Mouse (Mus musculus) lung, embryonic 16.5 days (tissue): Measurements from ENCODE around the gene Anxa2. TPM values are rescaled to one million over a fixed set of nuclear protein-coding genes. Genes with fewer than 3 reads are reported as not detected.

Experiments used
- ATAC-seq: fragments of 200-750 bp; cut with Nextera tagmentation; 2 replicates; pipeline ENCODE4 v1.8.0; 2017; ENCODE audit warnings: low read depth, mild to moderate bottlenecking, moderate library complexity
- H3K27ac ChIP-seq: fragments of 300-500 bp; sonication (generic); 2 replicates; pipeline ENCODE4 v1.5.1; 2014; ENCODE audit warnings: mild to moderate bottlenecking, control low read depth, low read length
- H3K27me3 ChIP-seq: fragments of 300-500 bp; sonication (generic); 2 replicates; pipeline ENCODE4 v1.6.1; 2014; ENCODE audit warnings: low read depth, low read length, mixed read lengths; ENCODE audit not compliant: control insufficient read depth, insufficient read depth
- H3K36me3 ChIP-seq: fragments of 300-500 bp; sonication (generic); 2 replicates; pipeline ENCODE4 v1.6.1; 2014; ENCODE audit warnings: low read length; ENCODE audit not compliant: control insufficient read depth, insufficient read depth
- H3K4me1 ChIP-seq: fragments of 300-500 bp; sonication (generic); replicated peaks from 2 replicates; pipeline ENCODE4 v1.6.1; 2014; ENCODE audit warnings: low read length, mixed read lengths; ENCODE audit not compliant: control insufficient read depth, insufficient read depth
- H3K4me2 ChIP-seq: fragments of 300-500 bp; sonication (generic); 2 replicates; pipeline ENCODE4 v1.6.1; 2014; ENCODE audit warnings: low read depth, low read length, control low read depth
- H3K4me3 ChIP-seq: fragments of 300-500 bp; sonication (generic); 2 replicates; pipeline ENCODE4 v1.5.1; 2014; ENCODE audit warnings: mild to moderate bottlenecking, low read length, control low read depth
- H3K9ac ChIP-seq: fragments of 300-500 bp; sonication (generic); 2 replicates; pipeline ENCODE4 v1.6.1; 2014; ENCODE audit warnings: low read length, control low read depth
- H3K9me3 ChIP-seq: fragments of 300-500 bp; sonication (generic); 2 replicates; pipeline ENCODE4 v1.6.1; 2016; ENCODE audit warnings: low read length; ENCODE audit not compliant: control insufficient read depth
- WGBS: fragments of 180-500 bp; shearing (Covaris S2); extraction: QIAGEN DNeasy Blood & Tissue Kit; methylation state at CpG from one replicate; pipeline ENCODE4 v1.1.7; 2014; 5-methylcytosine and 5-hydroxymethylcytosine counted together
- polyA plus RNA-seq: library from polyadenylated mRNA; unstranded; fragments of >200 nt; fragmentation: Nextera tagmentation; extraction: Ambion mirVana; gene quantifications from 2 replicates; pipeline ENCODE4 v1.2.1, GENCODE M21; 2015

Anxa2 gene
- polyA plus RNA-seq, 1 experiment from 2014 or later: 973 TPM

GRCm38 (mm10) chr9:69443203-69443602, 10.2 kb upstream of the Anxa2 start:
- Histone ChIP-seq H3K4me1 (peaks cover 25% of the 10 kb centered on the region), H3K36me3 (no peaks in the 10 kb centered on the region), H3K9ac (no peak overlapping the region), H3K27me3 (no peaks in the 10 kb centered on the region), H3K4me2 (no peak overlapping the region), H3K27ac (peak overlapping the region; percentile 15; the same call in 1 of the 2 replicates), H3K4me3 (no peak overlapping the region), H3K9me3 (no peaks in the 10 kb centered on the region)
- 28% methylated on average over 3 of the region's 3 CpGs for WGBS
- no peak for ATAC-seq

DNA sequence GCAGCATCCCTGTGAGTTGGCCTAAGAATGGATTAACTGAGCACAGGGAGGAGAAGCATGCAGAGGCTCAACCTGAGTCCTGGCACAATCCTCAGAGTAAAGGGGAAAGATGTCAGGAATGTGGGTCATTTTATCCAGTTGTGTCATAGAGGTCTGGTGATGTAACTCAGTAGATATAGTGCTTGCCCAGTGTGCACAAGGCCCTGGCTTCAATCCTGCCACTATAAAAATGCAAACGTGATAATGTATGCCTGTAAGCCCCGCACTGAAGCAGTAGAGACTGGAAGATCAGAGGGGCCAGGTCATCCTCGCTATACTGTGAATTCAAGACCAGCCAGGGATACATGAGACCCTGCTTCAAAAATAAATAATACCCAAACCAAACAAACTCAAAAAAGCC, 4.6 kb upstream of the Anxa2 start:
- WGBS: 52% methylated on average over 3 of the region's 3 CpGs

DNA sequence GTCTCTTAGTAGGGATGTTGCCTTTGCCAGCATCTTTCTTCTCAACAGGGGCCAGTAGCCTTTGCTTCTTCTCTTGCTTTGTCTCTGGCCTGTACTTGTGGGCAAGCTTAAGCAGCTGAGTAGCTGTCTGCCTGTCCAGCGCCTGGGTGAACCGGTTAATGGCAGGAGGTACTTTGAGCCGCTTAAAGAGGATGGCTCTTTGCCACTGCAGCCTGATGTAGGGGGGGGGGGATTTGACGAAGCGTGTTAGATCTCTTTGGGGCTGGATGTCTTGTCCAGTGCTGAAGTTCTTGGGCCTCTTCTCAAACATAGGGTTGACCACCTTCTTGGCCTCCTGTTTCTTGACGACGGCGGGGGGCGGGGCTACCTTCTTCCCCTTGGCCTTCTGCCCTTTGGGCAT, 2.8 kb upstream of the Anxa2 start:
- ATAC-seq: no peak
- H3K4me2 ChIP-seq: no peak overlapping the region
- 77% methylated on average over 9 of the region's 9 CpGs for WGBS

More for the DNA sequence above, 4.6 kb upstream of the Anxa2 start:
- no peak for ATAC-seq
- no peaks in the 10 kb centered on the region for H3K9me3 ChIP-seq
- H3K4me2 ChIP-seq: no peak overlapping the region
- H3K4me1 ChIP-seq: peaks cover 6% of the 10 kb centered on the region
- H3K9ac ChIP-seq: no peak overlapping the region
- H3K27me3 ChIP-seq: no peaks in the 10 kb centered on the region
- H3K4me3 ChIP-seq: no peak overlapping the region
- H3K36me3 ChIP-seq: no peaks in the 10 kb centered on the region
- no peak overlapping the region for H3K27ac ChIP-seq

DNA sequence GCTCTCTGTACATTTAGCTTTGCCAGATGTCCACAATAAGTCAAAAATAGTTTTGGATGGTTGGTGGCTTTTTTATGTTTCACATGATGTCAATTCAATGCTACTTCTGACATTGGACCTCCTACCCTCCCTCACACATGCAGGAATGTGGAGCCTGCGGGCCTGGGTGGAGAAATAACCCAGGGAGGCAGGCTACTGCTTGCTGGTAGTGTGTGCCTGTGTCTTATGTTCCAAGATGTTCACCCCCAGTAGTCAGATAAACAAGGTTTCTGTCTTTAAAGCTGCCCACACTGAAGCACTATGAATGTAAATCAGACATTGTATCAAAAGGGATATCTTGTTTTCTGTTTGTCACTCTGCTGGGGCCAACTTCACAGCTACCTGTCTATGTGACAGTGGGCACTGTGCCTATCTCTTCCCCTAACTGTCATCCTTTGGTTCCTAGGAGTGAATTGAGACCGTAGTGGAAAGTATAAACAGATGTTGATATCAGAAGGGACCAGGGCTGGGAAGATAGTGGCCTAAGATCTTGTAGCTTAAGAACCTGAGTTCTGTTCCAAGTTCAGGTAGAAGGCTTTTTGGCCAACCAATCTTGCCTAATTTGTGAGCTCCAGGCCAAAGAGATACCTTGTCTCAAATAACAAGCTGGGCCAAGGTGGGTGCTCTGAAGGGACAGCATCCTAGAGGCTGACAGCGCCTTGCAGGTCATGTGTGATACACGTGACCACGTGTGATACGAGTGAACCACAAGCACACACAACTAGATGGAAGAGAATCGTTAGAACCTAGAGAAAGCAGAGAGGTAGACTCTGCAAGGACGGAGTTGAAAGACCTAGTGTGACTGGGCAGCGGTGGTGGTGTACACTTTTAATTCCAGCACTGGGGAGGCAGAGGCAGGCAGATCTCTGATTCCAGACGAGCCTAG, 1.3 kb upstream of the Anxa2 start:
- ATAC-seq: no peak
- Histone ChIP-seq H3K36me3 (no peaks in the 10 kb centered on the region), H3K27me3 (no peaks in the 10 kb centered on the region), H3K27ac (peak overlapping the region; percentile 98), H3K9ac (no peak overlapping the region), H3K4me2 (no peak overlapping the region), H3K9me3 (no peaks in the 10 kb centered on the region), H3K4me1 (peaks cover 29% of the 10 kb centered on the region), H3K4me3 (no peak overlapping the region)
- WGBS: 89% methylated on average over 10 of the region's 10 CpGs

More for the DNA sequence above, 2.8 kb upstream of the Anxa2 start:
- H3K9me3 ChIP-seq: no peaks in the 10 kb centered on the region
- no peak overlapping the region for H3K27ac ChIP-seq
- H3K36me3 ChIP-seq: no peaks in the 10 kb centered on the region
- no peaks in the 10 kb centered on the region for H3K27me3 ChIP-seq
- H3K9ac ChIP-seq: no peak overlapping the region
- H3K4me1 ChIP-seq: peaks cover 14% of the 10 kb centered on the region
- no peak overlapping the region for H3K4me3 ChIP-seq

DNA sequence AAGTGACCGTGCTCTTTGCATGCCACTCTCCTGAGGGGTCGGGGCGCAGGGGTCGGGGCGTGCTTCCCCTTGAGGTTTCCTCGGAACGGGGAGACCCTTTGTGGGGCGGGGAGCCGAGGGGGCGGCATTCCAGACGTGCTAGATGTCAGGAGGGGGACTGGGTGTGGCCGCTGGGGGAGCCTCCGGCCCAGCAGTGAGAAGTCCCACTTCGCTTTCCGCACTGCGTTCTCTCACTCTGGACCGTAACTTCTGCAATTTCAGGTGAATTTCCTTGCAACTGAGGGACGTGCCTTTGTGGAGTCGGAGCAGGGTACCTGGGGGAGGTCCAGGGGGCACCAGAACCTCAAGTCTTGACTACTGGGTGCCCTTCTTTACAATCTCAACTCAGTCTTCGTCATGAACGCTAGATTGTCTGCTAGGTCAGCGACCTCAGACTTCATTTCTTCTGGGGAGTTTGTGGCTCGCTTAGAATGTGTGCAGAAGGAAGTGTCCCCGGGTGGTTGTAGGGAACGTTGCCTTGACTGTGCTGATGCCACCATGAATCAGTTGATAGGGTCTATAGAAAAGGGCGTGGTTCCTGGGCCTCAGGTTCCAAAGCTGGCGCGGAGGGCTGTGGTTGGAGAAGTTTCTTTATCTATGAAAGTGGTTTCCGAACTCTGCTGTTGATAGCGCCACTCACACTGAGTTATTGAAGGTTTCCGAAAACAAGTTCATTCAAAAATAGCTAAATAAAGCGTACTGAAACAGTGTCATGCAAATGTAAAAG, 664 bp downstream of the Anxa2 start:
- Histone ChIP-seq H3K4me1 (peaks cover 46% of the 10 kb centered on the region), H3K4me3 (peak overlapping the region; percentile 82), H3K27me3 (no peaks in the 10 kb centered on the region), H3K27ac (peak overlapping the region; percentile 98), H3K36me3 (no peaks in the 10 kb centered on the region), H3K9me3 (no peaks in the 10 kb centered on the region), H3K4me2 (peak overlapping the region; percentile 71), H3K9ac (peak overlapping the region; percentile 97)
- ATAC-seq: peak; percentile 59
- WGBS: 4% methylated on average over 32 of the region's 32 CpGs

DNA sequence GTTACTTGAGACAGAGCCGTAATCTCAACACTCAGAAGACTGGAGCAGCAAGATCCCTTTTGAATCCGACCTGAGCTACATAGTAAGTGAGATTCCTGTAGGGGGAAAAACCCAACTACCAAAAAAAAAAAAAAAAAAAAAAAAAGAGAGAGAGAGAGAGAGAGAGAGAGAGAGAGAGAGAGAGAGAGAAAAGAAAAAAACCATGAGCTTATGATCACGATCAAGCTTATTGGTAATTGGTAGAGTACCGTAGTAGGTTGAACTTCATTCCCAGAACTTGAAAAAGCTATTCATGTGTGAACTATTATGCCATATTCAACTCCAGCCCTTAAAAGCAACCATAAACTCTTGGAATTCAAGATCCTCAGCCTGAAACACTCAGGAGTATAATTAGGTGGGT, 1.3 kb downstream of the Anxa2 start:
- no peaks in the 10 kb centered on the region for H3K36me3 ChIP-seq
- peak overlapping the region; percentile 71 for H3K4me2 ChIP-seq
- WGBS: 53% methylated on average over 4 of the region's 4 CpGs
- peaks cover 53% of the 10 kb centered on the region for H3K4me1 ChIP-seq
- H3K4me3 ChIP-seq: peak overlapping the region; percentile 82
- peak overlapping the region; percentile 97 for H3K9ac ChIP-seq
- ATAC-seq: no peak
- no peaks in the 10 kb centered on the region for H3K9me3 ChIP-seq
- peak overlapping the region; percentile 98 for H3K27ac ChIP-seq
- H3K27me3 ChIP-seq: no peaks in the 10 kb centered on the region

DNA sequence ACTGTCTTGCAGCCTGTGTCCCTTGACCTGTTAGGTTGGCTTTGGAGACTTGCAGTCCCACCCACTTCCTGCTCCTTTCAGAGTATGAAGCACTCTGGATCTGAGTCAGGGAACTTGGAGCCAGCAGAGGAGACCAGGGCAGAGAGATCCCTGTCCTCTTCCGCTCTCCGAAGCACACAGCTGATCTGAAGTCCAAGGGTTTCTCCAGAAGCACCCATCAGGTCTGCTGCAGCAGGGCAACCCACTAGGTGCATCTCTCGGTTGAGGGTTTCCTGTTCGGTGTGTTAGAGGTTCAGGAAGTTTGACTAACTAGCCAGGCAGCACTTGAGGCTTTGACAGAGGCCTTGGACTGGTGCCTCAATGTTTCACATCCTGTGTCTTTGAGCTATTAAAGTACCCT, 2.0 kb downstream of the Anxa2 start:
- no peaks in the 10 kb centered on the region for H3K27me3 ChIP-seq
- H3K9me3 ChIP-seq: no peaks in the 10 kb centered on the region
- 0 out of 2 replicates have a peak, but pooled peaks cover 1% of the 10 kb centered on the region for H3K36me3 ChIP-seq
- peaks cover 59% of the 10 kb centered on the region for H3K4me1 ChIP-seq
- peak overlapping the region; percentile 82 for H3K27ac ChIP-seq
- H3K9ac ChIP-seq: peak overlapping the region; percentile 60
- peak overlapping the region; percentile 71 for H3K4me2 ChIP-seq
- WGBS: 19% methylated on average over 4 of the region's 4 CpGs
- H3K4me3 ChIP-seq: peak overlapping the region; percentile 82
- ATAC-seq: no peak

- no peaks in the 10 kb centered on the region for H3K9me3 ChIP-seq
- 67% methylated on average over 15 of the region's 15 CpGs for WGBS
- peaks cover 5% of the 10 kb centered on the region; the same call in 1 of the 2 replicates for H3K36me3 ChIP-seq
- no peak for ATAC-seq
- peak overlapping the region; percentile 82 for H3K27ac ChIP-seq
- H3K4me2 ChIP-seq: peak overlapping the region; percentile 71
- H3K27me3 ChIP-seq: no peaks in the 10 kb centered on the region
- peak overlapping the region; percentile 42; the same call in 1 of the 2 replicates for H3K9ac ChIP-seq
- peak overlapping the region; percentile 82; the same call in 1 of the 2 replicates for H3K4me3 ChIP-seq
- peaks cover 63% of the 10 kb centered on the region for H3K4me1 ChIP-seq
Measured at GRCm38 (mm10) chr9:69456406-69457075, 3.1 kb downstream of the Anxa2 start.
